Mouse (Mus musculus): ENCODE data around the gene Lrpprc.

DNA sequence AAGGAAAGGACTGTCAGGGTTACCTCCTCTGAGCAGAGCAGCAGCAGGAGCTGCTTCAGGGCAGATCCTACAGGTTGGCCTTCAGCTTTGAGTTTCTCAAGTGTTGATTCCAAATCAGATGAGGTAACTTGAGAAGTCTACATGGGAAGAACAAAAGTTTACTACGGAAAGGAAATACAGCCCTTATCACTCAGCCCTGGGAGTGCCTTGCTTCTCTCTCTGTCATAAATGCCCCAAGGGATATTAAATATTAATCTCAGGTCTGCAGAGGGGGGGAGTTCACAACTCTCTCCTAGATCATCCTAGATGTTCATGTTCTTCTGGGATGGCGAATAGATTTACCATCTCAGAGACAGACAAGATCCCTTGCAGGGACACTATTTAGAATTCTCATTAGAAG is 38.3 kb downstream of the Lrpprc start:
- TF ChIP-seq GATA1 (IDR thresholded peaks at IDR 0.05; ENCODE audit: borderline replicate concordance, low read length) = no peak
- no peak for TF ChIP-seq CTCF (IDR thresholded peaks at IDR 0.05; ENCODE audit: low read depth, low read length)
- TF ChIP-seq TAL1 (conservative IDR thresholded peaks at IDR 0.05; ENCODE audit: low read depth, low read length) = no peak
- TF ChIP-seq POLR2AphosphoS5 (IDR thresholded peaks at IDR 0.05; ENCODE audit: insufficient replicate concordance, low read depth, low read length) = no peak
